Mouse (Mus musculus) hindbrain, postnatal 0 days (tissue): ENCODE measurements at regions not wholly inside any gene's neighbourhood (a gene's known extent, or its start where the extent isn't known, plus 50 kb on each side); places are given as distances from the start of the nearest gene placed in this dataset.
A peak's percentile ranks its signal among the peaks of the same experiment; 100 is the strongest.

Experiments used
- ATAC-seq: fragments of 200-750 bp; cut with Nextera tagmentation; 2 replicates; pipeline ENCODE4 v1.8.0; 2017; ENCODE audit warnings: mild to moderate bottlenecking, moderate TSS enrichment, moderate library complexity
- DNase-seq: peaks from one replicate; pipeline ENCODE4 v3.0.0-alpha.2; 2015; ENCODE audit warnings: low spot score
- H3K27ac ChIP-seq: fragments of 300-500 bp; sonication (generic); 2 replicates; pipeline ENCODE4 v1.5.1; 2014; ENCODE audit warnings: mild to moderate bottlenecking
- H3K27me3 ChIP-seq: fragments of 300-500 bp; sonication (generic); 2 replicates; pipeline ENCODE4 v1.6.1; 2014; ENCODE audit warnings: low read length, mixed read lengths; ENCODE audit not compliant: insufficient read depth
- H3K36me3 ChIP-seq: fragments of 300-500 bp; sonication (generic); 2 replicates; pipeline ENCODE4 v1.6.1; 2014; ENCODE audit warnings: low read length, mixed read lengths; ENCODE audit not compliant: insufficient read depth
- H3K4me1 ChIP-seq: fragments of 300-500 bp; sonication (generic); 2 replicates; pipeline ENCODE4 v1.6.1; 2014; ENCODE audit warnings: antibody characterized with exemption, low read length, mixed read lengths; ENCODE audit not compliant: insufficient read depth
- H3K4me2 ChIP-seq: fragments of 300-500 bp; sonication (generic); 2 replicates; pipeline ENCODE4 v1.6.1; 2014; ENCODE audit warnings: low read depth, mild to moderate bottlenecking, low read length, moderate library complexity, mixed read lengths
- H3K4me3 ChIP-seq: fragments of 300-500 bp; sonication (generic); 2 replicates; pipeline ENCODE4 v1.5.1; 2014; ENCODE audit warnings: low read length
- H3K9ac ChIP-seq: fragments of 300-500 bp; sonication (generic); replicated peaks from 2 replicates; pipeline ENCODE4 v1.6.1; 2014; ENCODE audit warnings: mild to moderate bottlenecking, low read length, moderate library complexity, mixed read lengths
- H3K9me3 ChIP-seq: fragments of 300-500 bp; sonication (generic); 2 replicates; pipeline ENCODE4 v1.6.1; 2016; ENCODE audit warnings: low read length, mixed read lengths
- CTCF ChIP-seq: IDR thresholded peaks from 2 replicates; pipeline ENCODE4 v1.5.1; 2016; ENCODE audit warnings: antibody characterized with exemption, control low read depth, low read depth
- WGBS: fragments of 180-500 bp; shearing (Covaris S2); extraction: QIAGEN DNeasy Blood & Tissue Kit; methylation state at CpG from one replicate; pipeline ENCODE4 v1.1.7; 2014; 5-methylcytosine and 5-hydroxymethylcytosine counted together

DNA sequence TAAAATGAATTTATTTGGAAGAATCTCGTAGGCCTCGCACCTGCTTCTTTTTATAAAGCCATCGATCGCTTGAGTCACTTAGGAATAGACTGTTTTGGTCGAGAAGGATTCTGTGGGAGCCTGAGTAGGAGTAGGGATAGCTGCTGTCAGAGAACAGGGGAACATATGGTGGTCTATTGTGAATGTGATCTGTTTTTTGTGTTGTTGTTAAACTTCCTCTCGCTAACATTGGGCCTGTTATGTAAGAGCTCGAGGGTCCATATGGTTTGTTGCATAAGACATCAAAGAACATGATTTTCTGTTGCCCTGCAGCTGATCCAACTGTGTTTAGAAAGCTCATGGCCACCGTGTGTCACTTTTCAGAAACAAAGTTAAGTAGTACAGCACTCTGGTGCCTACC is 126.9 kb upstream of the Jun start:
- WGBS = 67% methylated on average over 8 of the region's 8 CpGs
- Histone ChIP-seq H3K27me3 (no peaks in the 10 kb centered on the region), H3K4me3 (no peak overlapping the region), H3K9me3 (no peaks in the 10 kb centered on the region), H3K9ac (no peak overlapping the region), H3K27ac (no peak overlapping the region), H3K36me3 (no peaks in the 10 kb centered on the region), H3K4me1 (no peaks in the 10 kb centered on the region), H3K4me2 (no peak overlapping the region)
- DNase-seq (no peak), ATAC-seq (no peak)
- TF ChIP-seq CTCF = no peak

DNA sequence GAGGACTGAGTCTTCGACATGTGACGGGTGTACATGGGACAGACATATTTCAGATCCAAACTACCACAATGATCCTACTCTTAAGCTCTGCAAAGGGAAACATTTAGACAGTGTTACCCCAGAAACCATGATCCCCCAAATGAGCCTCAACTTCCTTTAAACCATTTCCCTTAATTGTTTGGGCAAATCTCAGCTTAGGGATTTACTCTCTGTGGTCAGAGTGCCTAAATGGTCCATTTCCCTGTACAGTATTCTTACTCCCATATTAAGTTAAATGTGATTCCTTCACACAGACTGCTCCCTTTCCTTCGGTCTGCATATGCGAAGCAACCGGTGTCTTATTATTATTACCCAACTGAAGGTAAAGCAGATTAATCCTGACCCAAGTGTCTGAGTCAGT is 128.4 kb upstream of the Jun start:
- no peaks in the 10 kb centered on the region for H3K27me3 ChIP-seq
- no peaks in the 10 kb centered on the region for H3K9me3 ChIP-seq
- DNase-seq (no peak), ATAC-seq (no peak)
- H3K36me3 ChIP-seq = no peaks in the 10 kb centered on the region
- no peak overlapping the region for H3K4me3 ChIP-seq
- H3K4me1 ChIP-seq = no peaks in the 10 kb centered on the region
- TF ChIP-seq CTCF = no peak
- no peak overlapping the region for H3K9ac ChIP-seq
- 94% methylated on average over 5 of the region's 5 CpGs for WGBS
- H3K27ac ChIP-seq = no peak overlapping the region
- H3K4me2 ChIP-seq = no peak overlapping the region

DNA sequence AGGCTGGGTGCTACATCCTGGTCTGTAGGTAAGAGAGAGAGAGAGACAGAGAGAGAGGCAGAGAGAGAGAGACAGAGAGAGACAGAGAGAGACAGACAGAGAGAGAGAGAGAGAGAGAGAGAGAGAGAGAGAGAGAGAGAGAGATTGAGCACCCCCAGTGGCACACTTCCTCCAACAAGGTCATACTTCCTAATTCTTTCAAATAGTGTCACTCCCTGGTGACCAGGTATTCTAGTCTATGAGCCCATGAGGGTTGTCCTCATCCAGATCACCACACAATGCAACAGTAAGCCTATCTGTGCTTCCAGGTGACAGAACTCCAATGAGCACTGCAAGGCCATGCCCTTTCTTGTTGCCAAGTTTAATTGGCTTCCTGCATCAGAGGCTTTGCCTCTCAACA is 129.0 kb upstream of the Jun start:
- no peak for TF ChIP-seq CTCF

GRCm38 (mm10) chr4:95184180-95184579 is 132.2 kb upstream of the Jun start:
- Histone ChIP-seq H3K4me1 (no peaks in the 10 kb centered on the region), H3K27ac (no peak overlapping the region), H3K4me3 (no peak overlapping the region), H3K27me3 (no peaks in the 10 kb centered on the region), H3K4me2 (no peak overlapping the region), H3K36me3 (no peaks in the 10 kb centered on the region), H3K9ac (no peak overlapping the region), H3K9me3 (no peaks in the 10 kb centered on the region)
- 51% methylated on average over 4 of the region's 4 CpGs for WGBS
- DNase-seq (peak; percentile 40), ATAC-seq (no peak)
- no peak for TF ChIP-seq CTCF

More for the DNA sequence above, 129.0 kb upstream of the Jun start:
- Histone ChIP-seq H3K4me3 (no peak overlapping the region), H3K36me3 (no peaks in the 10 kb centered on the region), H3K4me1 (no peaks in the 10 kb centered on the region), H3K9ac (no peak overlapping the region), H3K27me3 (no peaks in the 10 kb centered on the region), H3K27ac (no peak overlapping the region), H3K4me2 (no peak overlapping the region), H3K9me3 (no peaks in the 10 kb centered on the region)
- ATAC-seq (no peak), DNase-seq (no peak)

GRCm38 (mm10) chr4:95185113-95185915 is 133.3 kb upstream of the Jun start:
- ATAC-seq = 0 out of 2 replicates have a peak, but pooled peaks have one; percentile 21
- H3K9ac ChIP-seq = no peak overlapping the region
- WGBS = 30% methylated on average over 14 of the region's 14 CpGs

GRCm38 (mm10) chr4:95185916-95186200 is 133.8 kb upstream of the Jun start:
- WGBS = 52% methylated on average over 3 of the region's 3 CpGs
- no peak overlapping the region for H3K27ac ChIP-seq
- ATAC-seq (no peak), DNase-seq (peak; percentile 33)
- no peaks in the 10 kb centered on the region for H3K36me3 ChIP-seq
- H3K9ac ChIP-seq = no peak overlapping the region
- H3K4me3 ChIP-seq = no peak overlapping the region
- no peaks in the 10 kb centered on the region for H3K27me3 ChIP-seq
- H3K9me3 ChIP-seq = no peaks in the 10 kb centered on the region
- H3K4me1 ChIP-seq = no peaks in the 10 kb centered on the region
- no peak overlapping the region for H3K4me2 ChIP-seq
- TF ChIP-seq CTCF = no peak

More at GRCm38 (mm10) chr4:95185113-95185915, 133.3 kb upstream of the Jun start:
- DNase-seq = peak; percentile 42
- TF ChIP-seq CTCF = no peak
- H3K27me3 ChIP-seq = no peaks in the 10 kb centered on the region
- H3K27ac ChIP-seq = no peak overlapping the region
- H3K9me3 ChIP-seq = no peaks in the 10 kb centered on the region
- no peak overlapping the region for H3K4me2 ChIP-seq
- H3K4me3 ChIP-seq = no peak overlapping the region
- H3K36me3 ChIP-seq = no peaks in the 10 kb centered on the region
- no peaks in the 10 kb centered on the region for H3K4me1 ChIP-seq

- no peaks in the 10 kb centered on the region for H3K27me3 ChIP-seq
- H3K9me3 ChIP-seq = no peaks in the 10 kb centered on the region
- DNase-seq (no peak), ATAC-seq (no peak)
- H3K4me2 ChIP-seq = no peak overlapping the region
- no peak for TF ChIP-seq CTCF
- no peak overlapping the region for H3K27ac ChIP-seq
- no peaks in the 10 kb centered on the region for H3K4me1 ChIP-seq
- no peak overlapping the region for H3K9ac ChIP-seq
- no peaks in the 10 kb centered on the region for H3K36me3 ChIP-seq
- H3K4me3 ChIP-seq = no peak overlapping the region
- 95% methylated on average over 3 of the region's 3 CpGs for WGBS
These were observed 136.1 kb upstream of the Jun start for GRCm38 (mm10) chr4:95188107-95188506.
